Mouse (Mus musculus) cortical plate, adult 2 months (tissue): ENCODE measurements at regions not wholly inside any gene's neighbourhood (a gene's known extent, or its start where the extent isn't known, plus 50 kb on each side); places are given as distances from the start of the nearest gene placed in this dataset.

ENCODE experiments used
- CTCF ChIP-seq: fragments of 200-500 bp; IDR thresholded peaks from 2 replicates; pipeline ENCODE4 v1.5.1; 2011; ENCODE audit warnings: mild to moderate bottlenecking, control low read depth, low read length; ENCODE audit not compliant: insufficient read depth; ENCODE audit errors: extremely low read depth
- POLR2A ChIP-seq: fragments of 200-500 bp; IDR thresholded peaks from 2 replicates; pipeline ENCODE4 v1.6.1; 2011; ENCODE audit warnings: mild to moderate bottlenecking, low read length, control low read depth; ENCODE audit not compliant: insufficient read depth; ENCODE audit errors: extremely low read depth

DNA sequence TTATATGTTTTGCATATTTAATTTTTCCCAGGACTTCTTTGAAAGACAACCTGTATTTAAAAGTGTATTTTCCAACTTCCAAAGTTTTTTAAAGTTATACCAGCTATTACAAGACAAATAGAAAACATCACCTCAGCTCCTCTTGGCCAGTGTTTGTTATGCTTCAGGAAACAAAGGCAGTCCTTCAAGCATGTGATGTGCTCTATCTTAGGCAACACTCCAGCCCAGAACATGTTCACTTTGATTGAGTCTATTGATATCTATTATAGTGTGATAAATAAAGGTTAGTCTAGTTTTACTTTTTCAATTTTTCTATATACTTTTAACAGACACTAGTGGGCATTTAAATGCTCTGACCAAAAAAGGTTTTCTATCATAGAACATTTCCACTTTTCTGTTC is 289.9 kb upstream of the Htr2a start:
- TF ChIP-seq POLR2A = no peak
- no peak for TF ChIP-seq CTCF
